Mouse (Mus musculus) ES-Bruce4 (cell line): ENCODE data around the gene Tex44.

ENCODE experiments used
- CTCF ChIP-seq: IDR thresholded peaks from one replicate; pipeline ENCODE4 v1.8.1; 2011; ENCODE audit warnings: low read depth, low read length
- EP300 ChIP-seq: IDR thresholded peaks from 2 replicates; pipeline ENCODE4 v1.6.1; 2011; ENCODE audit warnings: low read depth, low read length; ENCODE audit not compliant: insufficient read depth

- TF ChIP-seq CTCF (peak; percentile 91), EP300 (0 out of 2 replicates have a peak, but pooled peaks have one; percentile 33)
Measured at GRCm38 (mm10) chr1:86440171-86440886, 14.2 kb downstream of the Tex44 start.
